Mouse (Mus musculus) spleen, embryonic (tissue): ENCODE results near the gene Pecam1.

ENCODE experiments used
- CTCF ChIA-PET: fragments of 350-600 bp; sonication (Branson Sonifier 250); formaldehyde crosslinking; loops from one replicate; lab custom pipeline; 2022; lab: Charles Lee

Gene Pecam1

DNA sequence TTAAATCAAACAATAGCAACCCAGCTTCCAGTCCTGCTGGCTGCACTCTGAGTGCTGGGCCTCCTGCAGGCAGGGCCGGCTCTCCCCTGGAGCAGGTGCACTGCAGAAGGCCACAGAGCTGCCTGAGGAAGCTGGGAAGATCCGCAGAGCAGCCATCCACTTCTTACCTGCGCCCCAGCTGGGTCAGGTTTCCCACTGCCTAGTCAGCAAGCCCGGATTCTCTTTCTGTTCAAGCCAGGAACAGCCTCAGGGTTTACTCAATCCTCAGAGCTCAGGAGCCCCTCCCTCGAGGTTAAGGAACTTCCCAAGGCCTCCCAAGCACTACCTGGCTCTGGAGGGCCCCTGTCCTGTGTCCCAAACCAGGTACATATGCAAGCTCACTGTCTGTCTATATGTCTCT lies 144.4 kb downstream of the Pecam1 start:
- CTCF ChIA-PET: no interaction called here
